Mouse (Mus musculus): ENCODE data around the gene AL607142.1. TPM values are rescaled to one million over a fixed set of nuclear protein-coding genes. Genes with fewer than 3 reads are reported as not detected.

Gene AL607142.1
- polyA plus RNA-seq, 1 experiment from 2014 or later = not detected

GRCm38 (mm10) chr4:120068883-120069581, 4.2 kb downstream of the AL607142.1 start:
- TF ChIP-seq CTCF (IDR thresholded peaks at IDR 0.05) = no peak
- no peaks in the 10 kb centered on the region for H3K27me3 ChIP-seq
- no peak for DNase-seq (ENCODE audit: low read depth, low spot score)
- ChIA-PET CTCF (interaction anchor here (1.3 kb wide), 1 partner anchor 15 kb away, joined by 3 read pairs; no protein-coding TSS in a partner anchor), POLR2A (interaction anchor here (1.0 kb wide), 1 partner anchor 27 kb away, joined by 3 read pairs; no protein-coding TSS in a partner anchor)
- no peak for ATAC-seq
- in situ Hi-C loops (cut with MboI; ENCODE audit: low pct_unique_long_range_greater_than_20kb) = no loop called here

GRCm38 (mm10) chr4:120069582-120069980, 4.8 kb downstream of the AL607142.1 start:
- CTCF ChIA-PET = interaction anchor here (1.3 kb wide), 1 partner anchor 15 kb away, joined by 3 read pairs; no protein-coding TSS in a partner anchor
- H3K27me3 ChIP-seq = no peaks in the 10 kb centered on the region
- ATAC-seq (no peak), DNase-seq (ENCODE audit: low read depth, low spot score) (no peak)
- no peak for TF ChIP-seq CTCF (IDR thresholded peaks at IDR 0.05)
- POLR2A ChIA-PET = interaction anchor here (1.0 kb wide), 1 partner anchor 27 kb away, joined by 3 read pairs; no protein-coding TSS in a partner anchor
- in situ Hi-C loops (cut with MboI; ENCODE audit: low pct_unique_long_range_greater_than_20kb) = no loop called here

- ATAC-seq = no peak
- in situ Hi-C loops (cut with MboI; ENCODE audit: low pct_unique_long_range_greater_than_20kb) = no loop called here
- no peak for TF ChIP-seq CTCF (IDR thresholded peaks at IDR 0.05)
- DNase-seq (ENCODE audit: low read depth, low spot score) = no peak
- ChIA-PET POLR2A (interaction anchor here (0.6 kb wide), 1 partner anchor 498 kb away, joined by 3 read pairs; no protein-coding TSS in a partner anchor), CTCF (interaction anchor here (1.3 kb wide), 1 partner anchor 29 kb away, joined by 3 read pairs; no protein-coding TSS in a partner anchor)
- no peaks in the 10 kb centered on the region for H3K27me3 ChIP-seq
Measured at GRCm38 (mm10) chr4:120071411-120071810, 6.6 kb downstream of the AL607142.1 start.

- ChIA-PET CTCF (no interaction called here), POLR2A (no interaction called here)
- no peaks in the 10 kb centered on the region for H3K27me3 ChIP-seq
- ATAC-seq (no peak), DNase-seq (ENCODE audit: low read depth, low spot score) (no peak)
- in situ Hi-C loops (cut with MboI; ENCODE audit: low pct_unique_long_range_greater_than_20kb) = no loop called here
- no peak for TF ChIP-seq CTCF (IDR thresholded peaks at IDR 0.05)
Measured at GRCm38 (mm10) chr4:120071842-120072507, 7.2 kb downstream of the AL607142.1 start.

GRCm38 (mm10) chr4:120074061-120074460, 9.3 kb downstream of the AL607142.1 start:
- in situ Hi-C loops (cut with MboI; ENCODE audit: low pct_unique_long_range_greater_than_20kb) = no loop called here
- TF ChIP-seq CTCF (IDR thresholded peaks at IDR 0.05) = no peak
- H3K27me3 ChIP-seq = no peaks in the 10 kb centered on the region
- ChIA-PET CTCF (no interaction called here), POLR2A (no interaction called here)
- no peak for DNase-seq (ENCODE audit: low read depth, low spot score)
- ATAC-seq = no peak

GRCm38 (mm10) chr4:120077322-120077721, 12.5 kb downstream of the AL607142.1 start:
- in situ Hi-C loops (cut with MboI; ENCODE audit: low pct_unique_long_range_greater_than_20kb) = no loop called here
- ATAC-seq (no peak), DNase-seq (ENCODE audit: low read depth, low spot score) (no peak)
- TF ChIP-seq CTCF (IDR thresholded peaks at IDR 0.05) = no peak
- CTCF ChIA-PET = no interaction called here
- POLR2A ChIA-PET = no interaction called here
- H3K27me3 ChIP-seq = no peaks in the 10 kb centered on the region

- H3K27me3 ChIP-seq = no peaks in the 10 kb centered on the region
- no peak for ATAC-seq
- no peak for DNase-seq (ENCODE audit: low read depth, low spot score)
- ChIA-PET CTCF (no interaction called here), POLR2A (no interaction called here)
- TF ChIP-seq CTCF (IDR thresholded peaks at IDR 0.05) = no peak
- in situ Hi-C loops (cut with MboI; ENCODE audit: low pct_unique_long_range_greater_than_20kb) = no loop called here
Measured at GRCm38 (mm10) chr4:120082527-120082926, 17.7 kb downstream of the AL607142.1 start.

GRCm38 (mm10) chr4:120083700-120084099, 18.9 kb downstream of the AL607142.1 start:
- no peak for DNase-seq (ENCODE audit: low read depth, low spot score)
- ATAC-seq = no peak

GRCm38 (mm10) chr4:120089536-120089935, 24.7 kb downstream of the AL607142.1 start:
- in situ Hi-C loops (cut with MboI; ENCODE audit: low pct_unique_long_range_greater_than_20kb) = no loop called here
- ChIA-PET CTCF (interaction anchor here (1.1 kb wide), 1 partner anchor 10 kb away, joined by 3 read pairs; no protein-coding TSS in a partner anchor), POLR2A (no interaction called here)
- ATAC-seq (no peak), DNase-seq (ENCODE audit: low read depth, low spot score) (no peak)
- no peak for TF ChIP-seq CTCF (IDR thresholded peaks at IDR 0.05)
- H3K27me3 ChIP-seq = no peaks in the 10 kb centered on the region

More at GRCm38 (mm10) chr4:120083700-120084099, 18.9 kb downstream of the AL607142.1 start:
- no peak for TF ChIP-seq CTCF (IDR thresholded peaks at IDR 0.05)
- H3K27me3 ChIP-seq = no peaks in the 10 kb centered on the region
- ChIA-PET POLR2A (no interaction called here), CTCF (interaction anchor here (1.3 kb wide), 1 partner anchor 14 kb away, joined by 3 read pairs; no protein-coding TSS in a partner anchor)
- in situ Hi-C loops (cut with MboI; ENCODE audit: low pct_unique_long_range_greater_than_20kb) = no loop called here

GRCm38 (mm10) chr4:120091997-120092783, 27.4 kb downstream of the AL607142.1 start:
- CTCF ChIA-PET = no interaction called here
- H3K27me3 ChIP-seq = no peaks in the 10 kb centered on the region
- no peak for DNase-seq (ENCODE audit: low read depth, low spot score)
- no peak for ATAC-seq
- no peak for TF ChIP-seq CTCF (IDR thresholded peaks at IDR 0.05)
- POLR2A ChIA-PET = interaction anchor here (0.6 kb wide), 1 partner anchor 151 kb away, joined by 3 read pairs; no protein-coding TSS in a partner anchor
- in situ Hi-C loops (cut with MboI; ENCODE audit: low pct_unique_long_range_greater_than_20kb) = no loop called here

Measured in Patski (cell line).